ENCODE assay signal across 8 mouse cellular contexts in the genomic region with DNA sequence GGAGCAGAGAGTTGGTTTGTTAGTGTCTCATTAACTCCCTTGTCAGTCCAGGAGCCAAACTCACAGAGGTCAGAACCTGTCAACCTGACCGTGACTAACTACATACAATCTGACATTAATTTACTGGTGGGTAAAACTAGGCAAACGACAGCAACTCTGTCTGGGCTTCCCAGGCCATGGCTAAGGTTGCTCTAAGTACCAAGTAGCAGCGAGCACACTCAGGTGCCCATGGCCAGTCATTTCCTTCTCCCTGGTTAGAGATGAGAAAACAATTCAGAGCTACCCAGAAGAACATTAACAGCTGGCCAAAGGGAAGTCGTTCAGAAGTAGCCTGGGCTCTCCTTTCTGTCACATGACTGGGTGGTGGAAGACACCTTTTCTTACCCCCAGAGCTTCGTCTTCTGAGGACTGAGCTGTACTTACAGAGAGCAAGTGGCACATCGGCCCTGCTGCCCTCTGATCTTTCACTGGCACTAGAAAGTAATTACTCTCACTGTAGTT. TPM values are rescaled to one million over a fixed set of nuclear protein-coding genes. Genes with fewer than 3 reads are reported as not detected.
DNase-seq lines count a peak whose midpoint lies in the region; ATAC-seq and TF ChIP-seq lines count a peak whose summit lies in the region.

No protein-coding gene starts in this region.

- DNase-seq in left cerebral cortex, adult 2 months (ENCODE audit: extremely low spot score in 1 of 2, low spot score in 2 of 2) = no peak
- no peak for DNase-seq in left cerebral cortex, postnatal 14 days (ENCODE audit: low spot score in 2 of 2)
- DNase-seq in kidney, postnatal 10 days = peak; percentile 43
- no peak for DNase-seq in spleen, postnatal 36 days (ENCODE audit: low spot score in 2 of 2)
- no peak for DNase-seq in frontal cortex, postnatal 10 days (ENCODE audit: low spot score in 2 of 2)
- DNase-seq in adrenal gland, adult 8-10 months = no peak

- peaks cover 59% of the 10 kb centered on the region for H3K4me1 ChIP-seq in forebrain, embryonic 12.5 days
- peaks cover 69% of the 10 kb centered on the region for H3K4me1 ChIP-seq in neural tube, embryonic 13.5 days (replicated peaks)

- H3K9ac ChIP-seq in forebrain, embryonic 12.5 days = peak overlapping the region; percentile 89
- H3K9ac ChIP-seq in neural tube, embryonic 13.5 days = peak overlapping the region; percentile 95

- H3K4me3 ChIP-seq in left cerebral cortex, adult 2 months = peak overlapping the region; percentile 88
- peak overlapping the region; percentile 77 for H3K4me3 ChIP-seq in forebrain, embryonic 12.5 days (replicated peaks)
- peak overlapping the region; percentile 93 for H3K4me3 ChIP-seq in neural tube, embryonic 13.5 days

- ATAC-seq in forebrain, embryonic 12.5 days (ENCODE audit: low FRiP score) = no peak
- no peak for ATAC-seq in neural tube, embryonic 13.5 days (ENCODE audit: low read depth)

- WGBS in forebrain, embryonic 12.5 days = 54% methylated on average over 6 of the region's 6 CpGs
- 49% methylated on average over 6 of the region's 6 CpGs for WGBS in neural tube, embryonic 13.5 days

- H3K27me3 ChIP-seq in forebrain, embryonic 12.5 days = no peaks in the 10 kb centered on the region
- H3K27me3 ChIP-seq in neural tube, embryonic 13.5 days = no peaks in the 10 kb centered on the region

- no peaks in the 10 kb centered on the region for H3K36me3 ChIP-seq in forebrain, embryonic 12.5 days (replicated peaks)
- H3K36me3 ChIP-seq in neural tube, embryonic 13.5 days = 0 out of 2 replicates have a peak, but pooled peaks cover 3% of the 10 kb centered on the region

- H3K9me3 ChIP-seq in forebrain, embryonic 12.5 days = no peaks in the 10 kb centered on the region
- H3K9me3 ChIP-seq in neural tube, embryonic 13.5 days = no peaks in the 10 kb centered on the region

- H3K4me2 ChIP-seq in forebrain, embryonic 12.5 days = peak overlapping the region; percentile 63
- peak overlapping the region; percentile 87 for H3K4me2 ChIP-seq in neural tube, embryonic 13.5 days

- intact Hi-C loops in left cerebral cortex, adult 2 months (cut with DNase I) = loop anchor here (5.0 kb wide), 1 partner anchor 327 kb away; the partner anchor contains the start of gene Pdgfb
- intact Hi-C loops in left cerebral cortex, postnatal 14 days (cut with DNase I) = no loop called here

- TF ChIP-seq CTCF in left cerebral cortex, adult 2 months (IDR thresholded peaks at IDR 0.05) = no peak

- H3K27ac ChIP-seq in left cerebral cortex, adult 2 months = no peak overlapping the region
- H3K27ac ChIP-seq in forebrain, embryonic 12.5 days = no peak overlapping the region
- no peak overlapping the region for H3K27ac ChIP-seq in neural tube, embryonic 13.5 days (replicated peaks)

RNA-seq across cellular contexts. Expression of gene Josd1, which starts 2.5 kb away (rescaled TPM):
- total RNA-seq in left cerebral cortex, adult 2 months (2021) = 10 to 100 TPM; 64.3 to 68.0 TPM
- 10 to 100 TPM; 56.1 to 66.2 TPM for total RNA-seq in left cerebral cortex, postnatal 14 days (2021)
- 24.1 and 24.5 TPM in 2 replicates for polyA plus RNA-seq in forebrain, embryonic 12.5 days (2016; fragmentation: Nextera tagmentation; extraction: Ambion mirVana)
- polyA plus RNA-seq in neural tube, embryonic 13.5 days (2015; fragmentation: Nextera tagmentation; extraction: Ambion mirVana) = 20.9 and 21.3 TPM in 2 replicates
- 10 to 100 TPM; 22.8 to 30.3 (median 25.0) TPM for total RNA-seq in adrenal gland, adult 8-10 months (2022)

RNA-seq across cellular contexts. Expression of gene Gtpbp1, which starts 5.5 kb away (rescaled TPM):
- total RNA-seq in left cerebral cortex, adult 2 months (2021) = 10 to 100 TPM; 54.2 to 58.0 TPM
- total RNA-seq in left cerebral cortex, postnatal 14 days (2021) = 10 to 100 TPM; 44.1 to 44.7 TPM
- 51.5 and 55.7 TPM in 2 replicates for polyA plus RNA-seq in forebrain, embryonic 12.5 days (2016; fragmentation: Nextera tagmentation; extraction: Ambion mirVana)
- 38.1 and 40.9 TPM in 2 replicates for polyA plus RNA-seq in neural tube, embryonic 13.5 days (2015; fragmentation: Nextera tagmentation; extraction: Ambion mirVana)
- total RNA-seq in adrenal gland, adult 8-10 months (2022) = 10 to 100 TPM; 27.2 to 43.1 (median 32.1) TPM

RNA-seq across cellular contexts. Expression of gene Tomm22, which starts 14.5 kb away (rescaled TPM):
- 10 to 100 TPM; 81.8 to 96.6 TPM for total RNA-seq in left cerebral cortex, adult 2 months (2021)
- 10 to 100 TPM; 97.8 to 99.7 TPM for total RNA-seq in left cerebral cortex, postnatal 14 days (2021)
- polyA plus RNA-seq in forebrain, embryonic 12.5 days (2016; fragmentation: Nextera tagmentation; extraction: Ambion mirVana) = 266 and 274 TPM in 2 replicates
- 263 and 294 TPM in 2 replicates for polyA plus RNA-seq in neural tube, embryonic 13.5 days (2015; fragmentation: Nextera tagmentation; extraction: Ambion mirVana)
- total RNA-seq in adrenal gland, adult 8-10 months (2022) = 100 to 1,000 TPM in 2 of 4 experiments, 10 to 100 TPM in 2; 95.5 to 120 (median 105) TPM

RNA-seq across cellular contexts. Expression of gene Cby1, which starts 26.2 kb away (rescaled TPM):
- total RNA-seq in left cerebral cortex, adult 2 months (2021) = 10 to 100 TPM; 42.6 to 49.4 TPM
- 10 to 100 TPM; 65.3 to 69.2 TPM for total RNA-seq in left cerebral cortex, postnatal 14 days (2021)
- polyA plus RNA-seq in forebrain, embryonic 12.5 days (2016; fragmentation: Nextera tagmentation; extraction: Ambion mirVana) = 89.3 and 90.6 TPM in 2 replicates
- 82.6 and 85.6 TPM in 2 replicates for polyA plus RNA-seq in neural tube, embryonic 13.5 days (2015; fragmentation: Nextera tagmentation; extraction: Ambion mirVana)
- 10 to 100 TPM; 21.7 to 31.1 (median 24.9) TPM for total RNA-seq in adrenal gland, adult 8-10 months (2022)

RNA-seq across cellular contexts. Expression of gene Fam227a, which starts 26.4 kb away (rescaled TPM):
- 10 to 100 TPM; 12.9 to 13.6 TPM for total RNA-seq in left cerebral cortex, adult 2 months (2021)
- total RNA-seq in left cerebral cortex, postnatal 14 days (2021) = 10 to 100 TPM in 1 of 2 experiments, 1 to 10 TPM in 1; 7.0 to 12.4 TPM
- polyA plus RNA-seq in forebrain, embryonic 12.5 days (2016; fragmentation: Nextera tagmentation; extraction: Ambion mirVana) = 5.1 and 5.4 TPM in 2 replicates
- 5.3 and 6.2 TPM in 2 replicates for polyA plus RNA-seq in neural tube, embryonic 13.5 days (2015; fragmentation: Nextera tagmentation; extraction: Ambion mirVana)
- 1 to 10 TPM; 2.8 to 6.2 (median 4.4) TPM for total RNA-seq in adrenal gland, adult 8-10 months (2022)
